ENCODE assay signal across 14 mouse cellular contexts in the genomic region with DNA sequence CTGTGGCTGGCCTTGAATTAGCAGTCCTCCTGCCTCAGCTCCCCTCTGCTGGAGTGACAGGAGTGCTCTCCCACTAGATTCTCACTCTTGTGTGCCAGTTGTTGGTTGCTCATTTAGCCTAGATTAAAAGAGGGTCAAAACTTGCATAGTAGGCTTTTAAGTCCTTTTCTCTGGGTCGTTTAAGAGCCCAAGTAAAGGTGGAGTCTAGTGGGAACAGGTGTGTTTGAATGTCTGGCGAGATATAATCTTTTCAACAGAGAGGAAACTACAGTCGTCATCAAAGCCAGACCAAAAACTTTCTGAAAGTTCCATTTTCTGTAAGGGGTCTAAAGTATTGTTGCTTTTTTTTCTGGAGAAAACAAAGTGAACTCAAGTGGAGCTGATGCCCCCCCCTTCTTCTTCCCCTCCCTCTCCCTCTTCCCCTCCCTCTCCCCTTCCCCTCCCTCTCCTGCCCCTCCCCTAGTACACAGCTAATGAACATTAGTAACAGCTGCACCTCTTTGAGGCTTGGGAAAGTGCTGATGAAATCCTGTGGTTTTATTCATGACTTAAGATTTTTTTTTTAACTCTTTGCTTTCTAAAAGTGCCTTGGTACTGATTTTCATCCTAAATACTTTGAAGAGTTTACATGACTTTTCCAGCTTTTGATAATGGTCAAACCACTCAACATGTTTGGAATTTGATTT. TPM values are rescaled to one million over a fixed set of nuclear protein-coding genes. Genes with fewer than 3 reads are reported as not detected.
DNase-seq lines count a peak whose midpoint lies in the region; ATAC-seq and TF ChIP-seq lines count a peak whose summit lies in the region.
"Had no signal": no experiment of that assay in that cellular context is flagged by ENCODE, and none has a peak within 500 bp of the region (broad histone marks: within the 10 kb centered on the region; RNA-seq: fewer than 3 reads in every experiment).

No protein-coding gene starts in this region.

- no peak for TF ChIP-seq POLR2A in MEL (IDR thresholded peaks at IDR 0.05; ENCODE audit: control insufficient read depth in 1 of 2, insufficient read depth in 1 of 2, low read depth in 1 of 2, low read length in 2 of 2, poor library complexity in 1 of 2)

- no peak for TF ChIP-seq EP300 in MEL (IDR thresholded peaks at IDR 0.05; ENCODE audit: low read depth in 1 of 2, low read length in 2 of 2)

- peak overlapping the region; percentile 40; the same call in 1 of the 2 replicates for H3K27ac ChIP-seq in lung, embryonic 14.5 days (ENCODE audit: low read depth)
- H3K27ac ChIP-seq in MEL (ENCODE audit: control insufficient read depth, low read depth, low read length) = no peak overlapping the region
- no peak overlapping the region for H3K27ac ChIP-seq in embryonic facial prominence, embryonic 14.5 days (replicated peaks; ENCODE audit: low read depth, low read length)
- no peak overlapping the region for H3K27ac ChIP-seq in midbrain, embryonic 16.5 days (ENCODE audit: low read length)
- H3K27ac ChIP-seq in neural tube, embryonic 15.5 days (replicated peaks) = no peak overlapping the region
- H3K27ac ChIP-seq: heart, adult 2 months; hindbrain, embryonic 13.5 days had no signal

- no peaks in the 10 kb centered on the region for H3K79me2 ChIP-seq in MEL (ENCODE audit: control insufficient read depth, insufficient read depth, low read length, poor library complexity)

- no peak overlapping the region for H3K9ac ChIP-seq in lung, embryonic 14.5 days
- no peak overlapping the region for H3K9ac ChIP-seq in MEL (ENCODE audit: control insufficient read depth, low read depth, low read length, poor library complexity, severe bottlenecking)
- no peak overlapping the region for H3K9ac ChIP-seq in embryonic facial prominence, embryonic 14.5 days (ENCODE audit: low read depth, low read length)
- H3K9ac ChIP-seq in midbrain, embryonic 16.5 days (ENCODE audit: low read depth, low read length) = no peak overlapping the region
- H3K9ac ChIP-seq in neural tube, embryonic 15.5 days (replicated peaks) = no peak overlapping the region
- H3K9ac ChIP-seq: forebrain, postnatal 0 days; hindbrain, embryonic 13.5 days had no signal

- H3K36me3 ChIP-seq in lung, embryonic 14.5 days (ENCODE audit: insufficient read depth) = no peaks in the 10 kb centered on the region
- H3K36me3 ChIP-seq in MEL (ENCODE audit: control insufficient read depth in 1 of 2, insufficient read depth in 2 of 2, low read length in 2 of 2) = peaks cover 0 to 8% of the 10 kb centered on the region in 2 experiments; a peak in 2 of 4 replicates
- no peaks in the 10 kb centered on the region for H3K36me3 ChIP-seq in embryonic facial prominence, embryonic 14.5 days (ENCODE audit: control insufficient read depth, insufficient read depth, low read length)
- no peaks in the 10 kb centered on the region for H3K36me3 ChIP-seq in midbrain, embryonic 16.5 days (ENCODE audit: control insufficient read depth, insufficient read depth, low read length)
- no peaks in the 10 kb centered on the region for H3K36me3 ChIP-seq in neural tube, embryonic 15.5 days
- H3K36me3 ChIP-seq: hindbrain, embryonic 13.5 days had no signal

- no peak overlapping the region for H3K4me3 ChIP-seq in lung, embryonic 14.5 days (ENCODE audit: low read depth, low read length)
- no peak overlapping the region for H3K4me3 ChIP-seq in MEL (ENCODE audit: control insufficient read depth in 1 of 2, insufficient read depth in 1 of 2, low read depth in 2 of 2, low read length in 2 of 2)
- no peak overlapping the region for H3K4me3 ChIP-seq in embryonic facial prominence, embryonic 14.5 days (ENCODE audit: low read depth, low read length)
- H3K4me3 ChIP-seq in midbrain, embryonic 16.5 days (ENCODE audit: low read depth, low read length) = no peak overlapping the region
- H3K4me3 ChIP-seq in neural tube, embryonic 15.5 days (replicated peaks) = no peak overlapping the region
- H3K4me3 ChIP-seq: heart, adult 2 months; hindbrain, embryonic 13.5 days had no signal

- no peak for TF ChIP-seq CTCF in lung, embryonic 14.5 days (IDR thresholded peaks at IDR 0.05; ENCODE audit: low read depth)
- TF ChIP-seq CTCF in MEL (IDR thresholded peaks at IDR 0.05 in 2 of 3, conservative IDR thresholded peaks at IDR 0.05 in 1 of 3; ENCODE audit: control insufficient read depth in 1 of 3, insufficient read depth in 1 of 3, low read depth in 2 of 3, low read length in 3 of 3, poor library complexity in 1 of 3, severe bottlenecking in 1 of 3) = no peak

- ATAC-seq in lung, embryonic 14.5 days (ENCODE audit: insufficient read depth) = no peak
- ATAC-seq in embryonic facial prominence, embryonic 14.5 days (ENCODE audit: low read depth) = no peak
- ATAC-seq in midbrain, embryonic 16.5 days = no peak
- ATAC-seq in neural tube, embryonic 15.5 days (ENCODE audit: low FRiP score) = no peak
- ATAC-seq: forebrain, postnatal 0 days had no signal

- H3K9me3 ChIP-seq in lung, embryonic 14.5 days (ENCODE audit: low read depth, low read length) = no peaks in the 10 kb centered on the region
- H3K9me3 ChIP-seq in MEL (replicated peaks; ENCODE audit: insufficient read depth, low read length) = no peaks in the 10 kb centered on the region
- no peaks in the 10 kb centered on the region for H3K9me3 ChIP-seq in embryonic facial prominence, embryonic 14.5 days (ENCODE audit: control insufficient read depth, low read length)
- H3K9me3 ChIP-seq in midbrain, embryonic 16.5 days (replicated peaks; ENCODE audit: control insufficient read depth, low read length, poor library complexity, severe bottlenecking) = no peaks in the 10 kb centered on the region
- H3K9me3 ChIP-seq in neural tube, embryonic 15.5 days (replicated peaks) = no peaks in the 10 kb centered on the region
- H3K9me3 ChIP-seq: hindbrain, embryonic 13.5 days had no signal

- H3K4me1 ChIP-seq in lung, embryonic 14.5 days (ENCODE audit: insufficient read depth) = no peaks in the 10 kb centered on the region
- H3K4me1 ChIP-seq in MEL (ENCODE audit: control insufficient read depth in 1 of 2, insufficient read depth in 2 of 2, low read length in 2 of 2) = peaks cover 0 to 10% of the 10 kb centered on the region in 2 experiments; a peak in 3 of 4 replicates
- peaks cover 7% of the 10 kb centered on the region; the same call in 1 of the 2 replicates for H3K4me1 ChIP-seq in embryonic facial prominence, embryonic 14.5 days (ENCODE audit: control insufficient read depth, insufficient read depth, low read length)
- no peaks in the 10 kb centered on the region for H3K4me1 ChIP-seq in midbrain, embryonic 16.5 days (ENCODE audit: control insufficient read depth, insufficient read depth, low read length)
- no peaks in the 10 kb centered on the region for H3K4me1 ChIP-seq in neural tube, embryonic 15.5 days
- H3K4me1 ChIP-seq: hindbrain, embryonic 13.5 days had no signal

- TF ChIP-seq RAD21 in MEL (IDR thresholded peaks at IDR 0.05; ENCODE audit: low read depth, low read length) = no peak

- DNase-seq in lung, embryonic 14.5 days = peak; percentile 53
- no peak for DNase-seq in lung, postnatal 4 days
- DNase-seq in MEL (ENCODE audit: low read depth, low spot score) = peak; percentile 23
- peak; percentile 83 for DNase-seq in embryonic facial prominence, embryonic 14.5 days (ENCODE audit: low spot score)
- peak; percentile 53 for DNase-seq in naive thymus-derived CD4-positive, alpha-beta T cell, adult 2 months (ENCODE audit: low read depth)
- DNase-seq in frontal cortex, postnatal 36 days (ENCODE audit: low spot score in 2 of 2) = no peak
- DNase-seq: cerebellum, postnatal 25 days; forebrain, postnatal 0 days; heart, adult 2 months; left cerebral cortex, postnatal 4 days; right cerebral cortex, postnatal 4 days had no signal

- no peaks in the 10 kb centered on the region for H3K27me3 ChIP-seq in lung, embryonic 14.5 days (ENCODE audit: insufficient read depth, low read length)
- no peaks in the 10 kb centered on the region for H3K27me3 ChIP-seq in MEL (ENCODE audit: control insufficient read depth in 1 of 2, insufficient read depth in 2 of 2, low read length in 2 of 2)
- no peaks in the 10 kb centered on the region for H3K27me3 ChIP-seq in embryonic facial prominence, embryonic 14.5 days (replicated peaks; ENCODE audit: control insufficient read depth, insufficient read depth, low read length)
- no peaks in the 10 kb centered on the region for H3K27me3 ChIP-seq in midbrain, embryonic 16.5 days (ENCODE audit: control insufficient read depth, insufficient read depth, low read depth, low read length)
- H3K27me3 ChIP-seq in neural tube, embryonic 15.5 days (replicated peaks) = no peaks in the 10 kb centered on the region
- H3K27me3 ChIP-seq: hindbrain, embryonic 13.5 days had no signal

- no peak overlapping the region for H3K4me2 ChIP-seq in lung, embryonic 14.5 days
- no peak overlapping the region for H3K4me2 ChIP-seq in embryonic facial prominence, embryonic 14.5 days (ENCODE audit: low read depth, low read length)
- H3K4me2 ChIP-seq in midbrain, embryonic 16.5 days (ENCODE audit: low read length) = no peak overlapping the region
- H3K4me2 ChIP-seq in neural tube, embryonic 15.5 days = no peak overlapping the region
- H3K4me2 ChIP-seq: hindbrain, embryonic 13.5 days had no signal

- 56% methylated on average over 3 of the region's 3 CpGs for WGBS in lung, embryonic 14.5 days
- 27% methylated on average over 3 of the region's 3 CpGs for WGBS in embryonic facial prominence, embryonic 14.5 days
- 73% methylated on average over 3 of the region's 3 CpGs for WGBS in midbrain, embryonic 16.5 days
- 77% methylated on average over 3 of the region's 3 CpGs for WGBS in neural tube, embryonic 15.5 days

TF ChIP-seq in MEL, 35 proteins besides CTCF, POLR2A, EP300 and RAD21:
- TF ChIP-seq SIN3A (IDR thresholded peaks at IDR 0.05; ENCODE audit: low read length) (no peak), ETS1 (IDR thresholded peaks at IDR 0.05; ENCODE audit: low read depth, low read length) (peak; percentile 70), ZNF384 (IDR thresholded peaks at IDR 0.05; ENCODE audit: low read depth, low read length) (peak; percentile 17; the same call in 1 of the 2 replicates), E2F4 (IDR thresholded peaks at IDR 0.05; ENCODE audit: borderline replicate concordance, low read depth, low read length) (no peak)

RNA-seq across cellular contexts. Expression of a gene that starts 55.9 kb away (rescaled TPM):
- polyA plus RNA-seq in lung, embryonic 14.5 days (2014; fragmentation: Nextera tagmentation; extraction: Ambion mirVana) = 25.9 and 28.3 TPM in 2 replicates
- 19.0 and 19.8 TPM in 2 replicates for total RNA-seq in MEL (2012; rRNA removed)
- polyA plus RNA-seq in MEL (2012; ENCODE audit: insufficient read depth in 1 of 2, insufficient read length in 2 of 2, low read depth in 1 of 2, low replicate concordance in 2 of 2, missing spikeins in 1 of 2) = 10 to 100 TPM in 1 of 2 experiments, not detected in 1; 21.9 TPM
- 15.4 and 16.6 TPM in 2 replicates for polyA plus RNA-seq in embryonic facial prominence, embryonic 14.5 days (2014; fragmentation: Nextera tagmentation; extraction: Ambion mirVana)
- 1.6 TPM in 2 replicates for polyA plus RNA-seq in midbrain, embryonic 16.5 days (2015; fragmentation: Nextera tagmentation; extraction: Ambion mirVana)
- polyA plus RNA-seq in neural tube, embryonic 15.5 days (2015; fragmentation: Nextera tagmentation; extraction: Ambion mirVana) = 2.3 and 8.7 TPM in 2 replicates

Comparison
In these comparisons a context has a peak if more than half of its experiments do, and no peak if none do; other contexts are left out.
1. DNase-seq: peak in lung, embryonic 14.5 days (single experiment), MEL (single experiment), embryonic facial prominence, embryonic 14.5 days (single experiment) and naive thymus-derived CD4-positive, alpha-beta T cell, adult 2 months (single experiment); none in lung, postnatal 4 days (0 of 2) and frontal cortex, postnatal 36 days (0 of 2).